Mouse (Mus musculus) lung, postnatal 14 days (tissue): Measurements from ENCODE around the gene Pck2.

Experiments used
- DNase-seq: peaks from one replicate; pipeline ENCODE4 v3.0.0; 2021

The Pck2 gene

DNA sequence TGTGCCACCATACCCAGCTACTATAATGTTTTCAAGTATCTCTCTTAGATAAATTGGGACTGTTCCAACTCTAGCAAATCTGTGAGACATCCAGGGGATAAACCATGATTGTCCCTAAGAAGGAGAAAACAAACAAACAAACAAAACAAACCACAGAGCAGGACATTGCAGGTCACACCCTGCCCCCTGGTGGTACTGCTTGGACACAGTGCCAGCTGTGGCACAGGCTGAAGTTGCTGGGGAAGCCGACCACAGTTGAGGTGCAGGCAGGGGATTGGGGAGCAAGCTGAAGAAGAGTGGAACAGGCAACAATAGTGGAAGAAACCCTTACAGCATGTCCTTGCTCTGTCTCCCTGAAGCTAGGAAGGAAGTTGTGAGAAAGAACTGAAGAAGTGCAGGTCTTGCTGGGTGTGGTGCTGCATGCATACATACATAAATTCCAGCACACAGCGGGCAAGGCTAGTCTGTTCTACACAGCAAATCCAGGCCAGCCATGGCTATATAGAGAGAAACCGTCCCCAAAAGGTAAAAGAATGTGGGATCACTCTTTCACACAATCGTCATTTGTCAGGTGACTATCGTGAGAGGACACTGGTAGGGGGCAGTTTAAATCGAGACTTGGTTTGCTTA is 3.8 kb upstream of the Pck2 start:
- DNase-seq, result peak; percentile 45

DNA sequence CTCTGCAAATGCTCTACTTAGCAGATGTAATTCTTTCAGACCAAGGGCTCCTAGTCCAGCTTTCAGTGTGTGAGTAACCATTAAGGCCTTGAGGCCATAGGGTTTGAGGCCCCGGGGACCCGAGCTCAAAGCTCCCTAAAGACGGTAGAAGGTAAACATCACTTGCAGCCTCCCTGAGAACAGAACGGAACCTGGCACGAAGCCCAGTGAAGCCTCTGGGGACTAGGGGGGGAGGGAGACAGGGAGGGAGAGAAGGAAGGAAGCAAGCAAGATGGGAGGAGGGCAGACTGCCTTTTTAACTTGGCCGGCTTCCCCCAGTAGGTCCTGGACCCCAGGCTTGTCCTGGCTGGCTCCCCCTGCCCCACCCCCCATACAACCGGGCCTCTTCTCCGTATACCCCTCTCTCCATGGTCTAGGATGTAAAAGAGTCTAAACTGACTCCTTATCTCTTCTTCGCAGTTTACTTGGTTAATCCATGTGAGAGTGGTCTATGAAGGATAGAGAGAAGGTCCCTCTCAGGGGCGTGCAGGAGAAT is 788 bp downstream of the Pck2 start:
- peak; percentile 88 for DNase-seq

DNA sequence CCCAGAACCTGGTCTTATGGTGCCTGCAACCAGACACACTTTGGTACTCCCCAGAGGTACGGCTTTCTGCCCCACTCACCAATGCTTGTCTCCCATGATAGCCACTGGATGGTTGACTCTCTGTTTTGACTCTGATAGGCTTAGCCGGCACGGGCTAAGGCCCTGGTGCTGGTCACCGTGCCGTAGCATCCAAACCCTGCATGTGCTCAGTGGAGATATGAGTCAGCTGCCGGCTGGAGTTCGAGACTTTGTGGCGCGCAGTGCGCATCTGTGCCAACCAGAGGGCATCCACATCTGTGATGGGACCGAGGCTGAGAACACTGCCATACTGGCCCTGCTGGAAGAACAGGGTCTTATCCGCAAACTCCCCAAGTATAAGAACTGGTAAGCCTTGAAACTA is 2.2 kb downstream of the Pck2 start:
- no peak for DNase-seq

DNA sequence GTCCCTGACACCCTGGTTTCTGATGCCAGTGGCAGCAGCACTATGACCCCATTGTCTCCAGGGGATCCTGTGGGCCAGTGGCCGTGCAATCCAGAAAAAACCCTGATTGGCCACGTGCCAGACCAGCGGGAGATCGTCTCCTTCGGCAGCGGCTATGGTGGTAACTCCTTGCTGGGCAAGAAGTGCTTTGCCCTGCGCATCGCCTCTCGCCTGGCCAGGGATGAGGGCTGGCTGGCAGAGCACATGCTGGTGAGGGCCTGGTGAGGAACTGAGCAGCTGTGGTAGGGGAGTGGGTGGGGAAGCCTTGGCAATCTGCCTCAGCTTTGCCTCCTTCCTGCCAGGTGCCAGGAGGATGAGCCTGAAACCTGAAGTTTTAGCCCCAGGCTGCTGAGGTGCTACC is 4.3 kb downstream of the Pck2 start:
- DNase-seq, result no peak

DNA sequence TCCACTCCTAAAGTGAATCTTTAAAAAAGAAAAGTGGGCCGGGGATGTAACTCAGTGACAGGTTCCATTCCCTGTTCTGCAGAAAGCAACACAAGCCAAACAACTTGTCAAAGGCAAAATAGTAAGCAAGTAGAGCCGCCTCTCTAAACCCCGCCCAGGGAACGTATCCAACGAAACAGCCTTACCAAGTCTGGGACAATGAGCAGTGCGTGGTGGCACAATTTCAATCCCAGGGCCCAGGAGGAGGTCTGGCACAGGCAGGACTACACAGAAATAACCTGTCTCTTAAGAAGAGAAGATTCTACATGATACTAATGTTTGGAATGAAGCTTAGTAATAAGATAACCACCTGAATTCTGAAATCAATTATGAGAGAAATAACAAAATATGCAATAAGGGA is 10.1 kb downstream of the Pck2 start:
- DNase-seq, result no peak

DNA sequence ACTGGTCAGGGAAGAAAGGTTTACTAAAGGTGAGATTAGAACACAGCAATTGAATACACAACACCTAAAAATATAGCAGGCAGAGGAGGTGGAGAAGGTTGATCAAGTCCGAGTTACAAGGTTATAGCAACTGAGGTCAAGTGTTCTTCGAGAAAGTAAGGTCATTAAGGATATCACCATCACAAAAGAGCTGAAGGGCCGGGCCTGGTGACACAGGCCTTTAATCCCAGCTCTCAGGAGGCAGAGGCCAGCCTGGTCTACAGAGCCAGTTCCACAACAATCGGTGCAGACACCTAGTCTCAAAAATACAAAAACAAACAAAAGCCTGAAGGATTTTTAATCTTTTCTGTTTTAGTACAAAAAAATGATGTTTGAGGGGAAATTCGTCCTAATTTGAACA is 11.3 kb downstream of the Pck2 start:
- no peak for DNase-seq

GRCm38 (mm10) chr14:55551794-55552193 is 11.7 kb downstream of the Pck2 start:
- DNase-seq, result no peak

GRCm38 (mm10) chr14:55554635-55555034 is 14.6 kb downstream of the Pck2 start:
- DNase-seq, result no peak

DNA sequence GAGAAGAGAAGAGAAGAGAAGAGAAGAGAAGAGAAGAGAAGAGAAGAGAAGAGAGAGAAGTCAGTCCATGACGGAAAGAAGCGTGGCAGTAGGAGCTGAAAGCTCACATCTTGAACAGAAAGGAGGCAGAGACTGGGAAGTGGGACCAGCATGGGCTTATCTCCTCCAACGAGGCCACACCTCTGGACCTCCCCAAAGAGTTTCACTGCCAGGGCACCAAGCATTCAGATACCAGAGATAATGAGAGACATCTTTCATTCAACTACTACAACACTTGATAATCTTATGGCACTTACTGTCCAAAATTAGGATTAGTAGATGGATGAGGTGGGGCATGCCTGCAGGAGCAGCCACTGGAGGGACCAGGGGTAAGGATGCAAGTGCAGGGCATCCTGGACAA is 15.7 kb downstream of the Pck2 start:
- DNase-seq, result no peak

DNA sequence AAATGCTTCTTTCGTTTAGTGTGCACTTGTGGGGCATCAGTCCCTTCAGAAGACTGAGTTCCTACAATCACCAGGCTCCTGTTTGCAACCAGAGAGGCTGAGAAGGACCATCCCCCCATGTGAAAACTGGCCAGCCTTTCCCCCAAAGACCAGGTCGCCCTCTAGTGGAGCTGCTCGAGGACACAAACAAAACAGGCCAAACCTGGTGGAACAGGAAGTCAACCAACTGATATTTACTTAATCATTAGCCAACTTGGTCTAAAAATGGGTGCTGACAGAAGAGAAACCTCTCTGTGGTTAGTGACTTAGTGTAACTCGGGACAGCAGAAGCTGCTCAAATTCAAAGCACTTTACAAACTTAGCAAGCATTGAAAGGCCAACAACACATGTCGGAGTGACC is 16.9 kb downstream of the Pck2 start:
- DNase-seq, result peak; percentile 90

GRCm38 (mm10) chr14:55557587-55557986 is 17.5 kb downstream of the Pck2 start:
- DNase-seq, result no peak

DNA sequence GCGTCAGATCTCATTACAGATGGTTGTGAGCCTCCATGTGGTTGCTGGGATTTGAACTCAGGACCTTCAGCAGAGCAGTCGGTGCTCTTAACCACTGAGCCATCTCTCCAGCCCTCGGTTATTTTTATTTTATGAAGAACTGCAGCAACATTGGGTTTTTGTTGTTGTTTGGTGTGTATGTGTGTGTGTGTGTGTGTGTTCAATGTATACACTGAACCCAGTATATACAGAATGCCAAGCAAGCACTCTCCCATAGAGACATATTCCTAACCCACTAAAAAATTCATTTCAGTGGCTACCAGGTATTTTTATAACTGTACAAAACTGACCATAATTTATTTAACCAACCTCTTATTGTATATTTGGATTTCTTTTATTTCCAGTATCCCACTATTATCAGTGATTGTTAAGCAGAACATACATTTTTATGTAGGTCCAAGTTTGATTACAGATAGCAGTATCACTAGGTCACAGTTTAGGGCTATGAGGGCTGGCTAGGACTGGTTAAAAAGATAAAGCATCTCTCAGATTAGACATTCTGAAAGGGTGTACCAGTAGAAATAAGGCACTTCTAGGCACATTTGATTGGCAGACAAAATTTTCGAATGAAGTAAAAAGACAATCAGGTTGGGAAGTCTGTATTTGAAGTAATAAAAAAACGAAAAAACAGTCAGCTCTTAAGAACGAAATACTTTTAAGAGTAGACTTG is 18.8 kb downstream of the Pck2 start:
- no peak for DNase-seq

- peak; percentile 92 for DNase-seq
Measured at GRCm38 (mm10) chr14:55559799-55560201, 19.7 kb downstream of the Pck2 start, which contains the start of gene Dcaf11. TSS of gene Dcaf11 (plus strand) at chr14:55560006.

GRCm38 (mm10) chr14:55560202-55561073 is 20.4 kb downstream of the Pck2 start, which contains the start of gene A730061H03Rik:
TSS of gene A730061H03Rik (minus strand) at chr14:55560406.
- peak; percentile 98 for DNase-seq

DNA sequence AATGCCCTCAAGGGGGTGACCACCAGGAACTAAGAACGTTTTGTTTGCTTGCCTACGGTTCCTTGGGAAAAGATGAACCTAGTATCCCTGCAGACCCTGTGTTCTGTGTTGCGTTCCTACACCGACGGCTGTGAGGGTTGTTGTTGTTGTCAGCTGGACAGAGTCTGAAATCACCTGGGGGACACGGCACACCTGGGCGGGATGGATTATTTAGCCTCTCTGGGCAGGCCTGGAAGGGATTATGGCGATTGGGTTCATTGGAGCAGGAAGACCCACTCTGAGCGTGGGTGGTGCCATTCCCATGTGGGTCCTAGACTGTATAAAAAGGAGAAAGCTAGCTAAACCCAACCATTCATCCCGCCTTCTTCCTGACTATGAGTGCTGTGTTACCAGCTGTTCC is 21.8 kb downstream of the Pck2 start:
- DNase-seq, result no peak

GRCm38 (mm10) chr14:55563249-55563648 is 23.2 kb downstream of the Pck2 start:
- DNase-seq, result no peak

- DNase-seq, result no peak
Measured at GRCm38 (mm10) chr14:55565748-55566147, 25.7 kb downstream of the Pck2 start.

DNA sequence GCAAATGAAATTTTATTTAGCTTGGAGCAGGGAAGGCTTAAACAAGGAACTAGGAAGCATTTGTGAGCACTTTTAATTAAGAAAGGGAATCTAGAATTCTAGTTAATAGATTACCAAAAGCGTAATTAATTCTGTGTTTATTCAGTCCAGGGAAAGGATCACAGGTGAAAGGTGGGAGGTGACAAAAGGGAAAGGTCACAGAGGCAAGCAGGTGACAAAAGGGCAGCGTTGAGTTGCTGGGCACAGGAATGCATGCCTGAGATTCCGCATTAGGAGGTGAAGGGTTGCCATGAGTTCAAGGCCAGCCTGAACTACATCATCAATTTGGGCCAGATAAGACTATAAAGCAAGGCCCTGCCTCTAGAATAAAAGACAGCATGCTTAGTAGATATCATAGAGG is 27.4 kb downstream of the Pck2 start:
- DNase-seq, result no peak

- DNase-seq, result no peak
Measured at GRCm38 (mm10) chr14:55570588-55570987, 30.5 kb downstream of the Pck2 start.

DNA sequence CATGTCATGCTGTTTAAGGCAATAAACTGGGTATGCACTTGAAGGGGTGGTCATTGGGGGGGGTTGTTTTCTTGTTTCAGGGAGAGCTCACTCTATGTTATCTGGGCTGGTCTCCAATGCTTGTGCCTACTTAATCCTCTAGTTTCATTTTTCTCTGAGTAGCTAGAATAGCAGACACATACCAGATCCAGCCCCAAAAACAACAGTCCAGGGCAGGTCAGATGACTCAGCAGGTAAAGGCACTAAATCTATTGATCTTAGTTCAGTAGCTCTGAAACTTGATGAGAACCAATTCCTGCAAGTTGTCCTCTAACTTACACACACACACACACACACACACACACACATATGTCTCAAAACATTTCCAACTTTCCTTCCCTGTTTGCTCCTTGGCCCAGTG is 31.7 kb downstream of the Pck2 start:
- no peak for DNase-seq

- DNase-seq, result no peak
Measured at GRCm38 (mm10) chr14:55575302-55575701, 35.2 kb downstream of the Pck2 start, which contains the start of gene Fitm1. TSS of gene Fitm1 (plus strand) at chr14:55575617.

DNA sequence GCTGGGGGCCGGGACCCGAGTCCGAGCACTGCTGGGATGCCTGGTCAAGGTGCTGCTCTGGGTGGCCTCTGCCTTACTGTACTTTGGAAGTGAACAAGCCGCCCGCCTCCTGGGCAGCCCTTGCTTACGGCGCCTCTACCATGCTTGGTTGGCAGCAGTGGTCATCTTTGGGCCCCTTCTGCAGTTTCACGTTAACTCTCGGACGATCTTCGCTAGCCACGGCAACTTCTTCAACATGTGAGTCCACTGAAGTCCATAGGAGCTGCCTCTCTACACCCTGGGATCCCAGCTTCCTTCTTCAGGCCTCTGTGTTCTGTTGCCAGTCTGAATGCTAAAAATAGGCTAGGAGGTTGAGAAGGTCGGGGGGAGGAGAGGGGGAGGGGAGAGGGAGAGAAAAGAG is 35.6 kb downstream of the Pck2 start:
- DNase-seq, result no peak

DNA sequence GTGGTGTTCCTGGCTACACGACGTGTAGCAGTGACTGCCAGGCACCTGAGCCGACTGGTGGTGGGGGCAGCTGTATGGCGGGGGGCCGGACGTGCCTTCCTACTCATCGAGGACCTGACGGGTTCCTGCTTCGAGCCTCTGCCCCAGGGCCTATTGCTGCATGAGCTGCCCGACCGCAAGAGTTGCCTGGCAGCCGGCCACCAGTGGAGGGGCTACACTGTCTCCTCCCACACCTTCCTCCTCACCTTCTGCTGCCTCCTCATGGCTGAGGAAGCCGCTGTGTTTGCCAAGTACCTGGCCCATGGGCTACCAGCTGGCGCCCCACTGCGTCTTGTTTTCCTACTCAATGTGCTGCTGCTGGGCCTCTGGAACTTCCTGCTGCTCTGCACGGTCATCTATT is 36.3 kb downstream of the Pck2 start:
- peak; percentile 52 for DNase-seq
